Mouse (Mus musculus): ENCODE measurements around the gene Rrp7a.

Rrp7a gene

GRCm38 (mm10) chr15:83112898-83113297 lies 9.7 kb downstream of the Rrp7a start:
- no peak for DNase-seq (ENCODE audit: low read depth, low spot score)

- DNase-seq (ENCODE audit: low read depth, low spot score) = no peak
Measured at GRCm38 (mm10) chr15:83111874-83112273, 10.7 kb downstream of the Rrp7a start.

GRCm38 (mm10) chr15:83111290-83111689 lies 11.3 kb downstream of the Rrp7a start:
- no peak for DNase-seq (ENCODE audit: low read depth, low spot score)

GRCm38 (mm10) chr15:83107814-83108213 lies 14.8 kb downstream of the Rrp7a start:
- no peak for DNase-seq (ENCODE audit: low read depth, low spot score)

GRCm38 (mm10) chr15:83106426-83106825 lies 16.2 kb downstream of the Rrp7a start:
- DNase-seq (ENCODE audit: low read depth, low spot score) = no peak

GRCm38 (mm10) chr15:83103111-83103510 lies 19.5 kb downstream of the Rrp7a start:
- DNase-seq (ENCODE audit: low read depth, low spot score) = no peak

GRCm38 (mm10) chr15:83100332-83100662 lies 22.3 kb downstream of the Rrp7a start:
- no peak for DNase-seq (ENCODE audit: low read depth, low spot score)

- DNase-seq (ENCODE audit: low read depth, low spot score) = peak; percentile 96
Measured at GRCm38 (mm10) chr15:83099533-83100331, 22.9 kb downstream of the Rrp7a start.

GRCm38 (mm10) chr15:83095950-83096349 lies 26.7 kb downstream of the Rrp7a start:
- no peak for DNase-seq (ENCODE audit: low read depth, low spot score)

GRCm38 (mm10) chr15:83093687-83094086 lies 28.9 kb downstream of the Rrp7a start:
- no peak for DNase-seq (ENCODE audit: low read depth, low spot score)

GRCm38 (mm10) chr15:83090874-83091273 lies 31.7 kb downstream of the Rrp7a start:
- peak; percentile 89 for DNase-seq (ENCODE audit: low read depth, low spot score)

- DNase-seq (ENCODE audit: low read depth, low spot score) = no peak
Measured at GRCm38 (mm10) chr15:83089429-83089605, 33.3 kb downstream of the Rrp7a start, which contains the start of gene Serhl. TSS of gene Serhl (plus strand) at chr15:83089506.

- no peak for DNase-seq (ENCODE audit: low read depth, low spot score)
Measured at GRCm38 (mm10) chr15:83088495-83089428, 33.8 kb downstream of the Rrp7a start.

- DNase-seq (ENCODE audit: low read depth, low spot score) = no peak
Measured at GRCm38 (mm10) chr15:83086636-83087328, 35.8 kb downstream of the Rrp7a start.

- peak; percentile 82 for DNase-seq (ENCODE audit: low read depth, low spot score)
Measured at GRCm38 (mm10) chr15:83085901-83086300, 36.7 kb downstream of the Rrp7a start.

GRCm38 (mm10) chr15:83084022-83084640 lies 38.5 kb downstream of the Rrp7a start:
- peak; percentile 28 for DNase-seq (ENCODE audit: low read depth, low spot score)

GRCm38 (mm10) chr15:83083530-83083929 lies 39.1 kb downstream of the Rrp7a start:
- DNase-seq (ENCODE audit: low read depth, low spot score) = no peak

- peak; percentile 51 for DNase-seq (ENCODE audit: low read depth, low spot score)
Measured at GRCm38 (mm10) chr15:83075607-83076525, 46.7 kb downstream of the Rrp7a start.

GRCm38 (mm10) chr15:83074179-83074578 lies 48.4 kb downstream of the Rrp7a start:
- no peak for DNase-seq (ENCODE audit: low read depth, low spot score)

GRCm38 (mm10) chr15:83071752-83072151 lies 50.8 kb downstream of the Rrp7a start:
- DNase-seq (ENCODE audit: low read depth, low spot score) = peak; percentile 51

- DNase-seq (ENCODE audit: low read depth, low spot score) = no peak
Measured at GRCm38 (mm10) chr15:83070942-83071341, 51.7 kb downstream of the Rrp7a start.
